Mouse (Mus musculus): Measurements from ENCODE around the gene Gm11565. TPM values are rescaled to one million over a fixed set of nuclear protein-coding genes. Genes with fewer than 3 reads are reported as not detected.
"Not testable (repeated sequence)": the region's sequence is repeated elsewhere in the genome, so short reads cannot be mapped to it uniquely, and the experiment has no call there.

Gm11565 gene
- polyA plus RNA-seq (2014; fragmentation: Nextera tagmentation; extraction: Ambion mirVana), result not detected in 2 replicates

GRCm38 (mm10) chr11:99914451-99914850 is at the start of gene Gm11565:
Gene Gm11565 (plus strand): TSS chr11:99914751.
- Histone ChIP-seq H3K9me3 (ENCODE audit: control insufficient read depth, low read length) (no peaks in the 10 kb centered on the region), H3K4me1 (replicated peaks; ENCODE audit: control insufficient read depth, insufficient read depth, low read length) (no peaks in the 10 kb centered on the region), H3K36me3 (ENCODE audit: control insufficient read depth, insufficient read depth, low read length) (no peaks in the 10 kb centered on the region), H3K9ac (ENCODE audit: low read length) (no peak within 1 kb of the TSS), H3K4me3 (ENCODE audit: low read depth, low read length) (no peak within 1 kb of the TSS), H3K4me2 (ENCODE audit: low read length) (no peak within 1 kb of the TSS), H3K27me3 (replicated peaks; ENCODE audit: control insufficient read depth, insufficient read depth, low read length) (no peaks in the 10 kb centered on the region), H3K27ac (ENCODE audit: low read depth) (no peak within 1 kb of the TSS)
- 86% methylated on average over 3 of the region's 3 CpGs for WGBS
- ATAC-seq (replicated peaks; ENCODE audit: low FRiP score, low TSS enrichment, low read depth), result no peak
- DNase-seq (ENCODE audit: low spot score), result no peak

DNA sequence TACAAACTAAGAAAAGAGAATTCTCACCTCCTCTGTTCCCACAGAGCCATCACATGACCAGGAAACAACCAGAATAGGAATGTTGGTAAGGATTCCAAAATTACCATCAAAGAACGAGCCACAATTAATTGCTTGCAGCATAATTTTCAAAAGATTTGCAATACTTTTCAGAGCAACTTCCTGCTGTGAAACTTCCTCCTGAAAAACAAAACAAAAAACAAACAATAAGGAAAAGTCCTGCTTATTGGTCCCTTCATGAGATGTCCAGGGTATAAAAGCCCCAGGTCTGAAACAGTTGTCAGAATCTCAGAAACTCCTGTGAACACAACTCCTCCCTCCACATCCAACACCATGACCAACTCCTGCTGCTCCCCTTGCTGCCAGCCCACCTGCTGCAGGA is 41.5 kb upstream of the Gm11565 start, which contains the start of gene Krtap9-1:
Krtap9-1 (plus strand) TSS at position 301 of the 400 bp plus-strand sequence.
- 86% methylated on average over 1 of the region's 1 CpGs for whole genome bisulfite sequencing

DNA sequence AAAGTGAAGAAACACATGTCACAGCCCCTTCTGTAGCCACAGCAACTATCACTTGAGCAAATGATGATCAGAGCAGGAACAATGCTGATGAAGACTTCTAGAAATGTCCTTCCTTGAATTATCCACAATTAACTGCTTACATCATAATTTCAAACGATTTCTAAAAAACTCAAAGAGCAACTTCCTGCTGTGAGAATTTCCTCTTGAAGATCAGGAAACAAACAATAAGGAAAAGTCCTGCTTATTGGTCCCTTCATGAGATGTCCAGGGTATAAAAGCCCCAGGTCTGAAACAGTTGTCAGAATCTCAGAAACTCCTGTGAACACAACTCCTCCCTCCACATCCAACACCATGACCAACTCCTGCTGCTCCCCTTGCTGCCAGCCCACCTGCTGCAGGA is 35.7 kb upstream of the Gm11565 start, which contains the start of gene Gm11567:
Gm11567 (plus strand) TSS at position 301 of the 400 bp plus-strand sequence.
- not testable (repeated sequence) for H3K4me2 ChIP-seq (ENCODE audit: low read length); H3K36me3 ChIP-seq (ENCODE audit: control insufficient read depth, insufficient read depth, low read length); H3K4me1 ChIP-seq (replicated peaks; ENCODE audit: control insufficient read depth, insufficient read depth, low read length); H3K27me3 ChIP-seq (replicated peaks; ENCODE audit: control insufficient read depth, insufficient read depth, low read length); H3K27ac ChIP-seq (ENCODE audit: low read depth); H3K9me3 ChIP-seq (ENCODE audit: control insufficient read depth, low read length); DNase-seq (ENCODE audit: low spot score); H3K9ac ChIP-seq (ENCODE audit: low read length); ATAC-seq (replicated peaks; ENCODE audit: low FRiP score, low TSS enrichment, low read depth); H3K4me3 ChIP-seq (ENCODE audit: low read depth, low read length)
- 55% methylated on average over 1 of the region's 1 CpGs for WGBS

More for the DNA sequence above, 41.5 kb upstream of the Gm11565 start, which contains the start of gene Krtap9-1:
- H3K27me3 ChIP-seq (replicated peaks; ENCODE audit: control insufficient read depth, insufficient read depth, low read length); H3K9ac ChIP-seq (ENCODE audit: low read length); ATAC-seq (replicated peaks; ENCODE audit: low FRiP score, low TSS enrichment, low read depth); H3K4me3 ChIP-seq (ENCODE audit: low read depth, low read length); H3K36me3 ChIP-seq (ENCODE audit: control insufficient read depth, insufficient read depth, low read length); H3K27ac ChIP-seq (ENCODE audit: low read depth); H3K9me3 ChIP-seq (ENCODE audit: control insufficient read depth, low read length); H3K4me1 ChIP-seq (replicated peaks; ENCODE audit: control insufficient read depth, insufficient read depth, low read length); H3K4me2 ChIP-seq (ENCODE audit: low read length); DNase-seq (ENCODE audit: low spot score): not testable (repeated sequence)

- no peak within 1 kb of the TSS for H3K9ac ChIP-seq (ENCODE audit: low read length)
- no peaks in the 10 kb centered on the region for H3K4me1 ChIP-seq (replicated peaks; ENCODE audit: control insufficient read depth, insufficient read depth, low read length)
- no peak within 1 kb of the TSS for H3K4me2 ChIP-seq (ENCODE audit: low read length)
- DNase-seq (ENCODE audit: low spot score) (no peak), ATAC-seq (replicated peaks; ENCODE audit: low FRiP score, low TSS enrichment, low read depth) (no peak)
- WGBS, result 73% methylated on average over 2 of the region's 2 CpGs
- no peaks in the 10 kb centered on the region for H3K36me3 ChIP-seq (ENCODE audit: control insufficient read depth, insufficient read depth, low read length)
- no peaks in the 10 kb centered on the region for H3K9me3 ChIP-seq (ENCODE audit: control insufficient read depth, low read length)
- H3K27ac ChIP-seq (ENCODE audit: low read depth), result no peak within 1 kb of the TSS
- no peaks in the 10 kb centered on the region for H3K27me3 ChIP-seq (replicated peaks; ENCODE audit: control insufficient read depth, insufficient read depth, low read length)
- no peak within 1 kb of the TSS for H3K4me3 ChIP-seq (ENCODE audit: low read depth, low read length)
Measured at GRCm38 (mm10) chr11:99907620-99908019, 6.9 kb upstream of the Gm11565 start, which contains the start of gene Krtap31-1. Gene Krtap31-1 (plus strand): TSS chr11:99907920.

GRCm38 (mm10) chr11:99935991-99936390 is 21.4 kb downstream of the Gm11565 start, which contains the start of gene Krtap31-2:
Gene Krtap31-2 (plus strand): TSS chr11:99936291.
- Histone ChIP-seq H3K4me1 (replicated peaks; ENCODE audit: control insufficient read depth, insufficient read depth, low read length) (no peaks in the 10 kb centered on the region), H3K4me2 (ENCODE audit: low read length) (no peak within 1 kb of the TSS), H3K36me3 (ENCODE audit: control insufficient read depth, insufficient read depth, low read length) (no peaks in the 10 kb centered on the region), H3K9me3 (ENCODE audit: control insufficient read depth, low read length) (no peaks in the 10 kb centered on the region), H3K9ac (ENCODE audit: low read length) (no peak within 1 kb of the TSS), H3K4me3 (ENCODE audit: low read depth, low read length) (no peak within 1 kb of the TSS), H3K27ac (ENCODE audit: low read depth) (no peak within 1 kb of the TSS), H3K27me3 (replicated peaks; ENCODE audit: control insufficient read depth, insufficient read depth, low read length) (no peaks in the 10 kb centered on the region)
- ATAC-seq (replicated peaks; ENCODE audit: low FRiP score, low TSS enrichment, low read depth), result no peak
- WGBS, result 91% methylated on average over 1 of the region's 1 CpGs
- DNase-seq (ENCODE audit: low spot score), result no peak

GRCm38 (mm10) chr11:99937751-99938264 is 23.3 kb downstream of the Gm11565 start:
- H3K4me1 ChIP-seq (replicated peaks; ENCODE audit: control insufficient read depth, insufficient read depth, low read length), result no peaks in the 10 kb centered on the region
- no peaks in the 10 kb centered on the region for H3K9me3 ChIP-seq (ENCODE audit: control insufficient read depth, low read length)
- ATAC-seq (replicated peaks; ENCODE audit: low FRiP score, low TSS enrichment, low read depth) (no peak), DNase-seq (ENCODE audit: low spot score) (no peak)
- no peak overlapping the region for H3K9ac ChIP-seq (ENCODE audit: low read length)
- H3K27ac ChIP-seq (ENCODE audit: low read depth), result no peak overlapping the region
- no peak overlapping the region for H3K4me2 ChIP-seq (ENCODE audit: low read length)
- no peaks in the 10 kb centered on the region for H3K36me3 ChIP-seq (ENCODE audit: control insufficient read depth, insufficient read depth, low read length)
- 87% methylated on average over 9 of the region's 9 CpGs for WGBS
- no peak overlapping the region for H3K4me3 ChIP-seq (ENCODE audit: low read depth, low read length)
- no peaks in the 10 kb centered on the region for H3K27me3 ChIP-seq (replicated peaks; ENCODE audit: control insufficient read depth, insufficient read depth, low read length)

- DNase-seq (ENCODE audit: low spot score), result no peak
- WGBS, result 89% methylated on average over 2 of the region's 2 CpGs
- H3K27me3 ChIP-seq (replicated peaks; ENCODE audit: control insufficient read depth, insufficient read depth, low read length), result no peaks in the 10 kb centered on the region
- H3K4me2 ChIP-seq (ENCODE audit: low read length), result no peak within 1 kb of the TSS
- H3K4me1 ChIP-seq (replicated peaks; ENCODE audit: control insufficient read depth, insufficient read depth, low read length), result no peaks in the 10 kb centered on the region
- H3K9ac ChIP-seq (ENCODE audit: low read length), result no peak within 1 kb of the TSS
- H3K36me3 ChIP-seq (ENCODE audit: control insufficient read depth, insufficient read depth, low read length), result no peaks in the 10 kb centered on the region
- ATAC-seq (replicated peaks; ENCODE audit: low FRiP score, low TSS enrichment, low read depth), result no peak
- no peaks in the 10 kb centered on the region for H3K9me3 ChIP-seq (ENCODE audit: control insufficient read depth, low read length)
- H3K27ac ChIP-seq (ENCODE audit: low read depth), result no peak within 1 kb of the TSS
- no peak within 1 kb of the TSS for H3K4me3 ChIP-seq (ENCODE audit: low read depth, low read length)
Measured at GRCm38 (mm10) chr11:99948175-99948574, 33.6 kb downstream of the Gm11565 start, which contains the start of gene Krtap9-5. Gene Krtap9-5 (plus strand): TSS chr11:99948475.

DNA sequence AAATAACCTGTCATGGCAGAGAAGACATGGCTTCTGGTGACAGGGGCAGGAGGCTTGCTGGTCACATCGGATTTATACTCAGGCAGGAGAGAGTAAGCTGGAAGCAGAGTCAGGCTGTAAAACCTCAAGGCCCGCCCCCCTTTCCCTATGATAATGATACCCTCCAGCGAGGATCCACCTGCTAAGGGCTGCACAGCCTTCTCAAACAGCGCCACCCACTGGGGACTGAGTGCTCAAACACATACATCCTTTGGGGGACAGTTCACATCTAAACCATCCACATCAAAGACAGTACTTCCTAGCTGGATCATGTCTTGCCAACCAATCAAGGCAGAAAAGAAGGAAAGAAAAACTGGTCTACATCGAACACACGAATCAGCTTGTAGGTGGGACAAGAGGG is 49.7 kb downstream of the Gm11565 start:
- no peak for ATAC-seq (replicated peaks; ENCODE audit: low FRiP score, low TSS enrichment, low read depth)
- Histone ChIP-seq H3K4me2 (ENCODE audit: low read length) (no peak overlapping the region), H3K27ac (ENCODE audit: low read depth) (no peak overlapping the region), H3K27me3 (replicated peaks; ENCODE audit: control insufficient read depth, insufficient read depth, low read length) (no peaks in the 10 kb centered on the region), H3K9ac (ENCODE audit: low read length) (no peak overlapping the region), H3K36me3 (ENCODE audit: control insufficient read depth, insufficient read depth, low read length) (no peaks in the 10 kb centered on the region), H3K4me1 (replicated peaks; ENCODE audit: control insufficient read depth, insufficient read depth, low read length) (no peaks in the 10 kb centered on the region), H3K4me3 (ENCODE audit: low read depth, low read length) (no peak overlapping the region), H3K9me3 (ENCODE audit: control insufficient read depth, low read length) (no peaks in the 10 kb centered on the region)
- no peak for DNase-seq (ENCODE audit: low spot score)
- WGBS, result 60% methylated on average over 6 of the region's 6 CpGs
